Mouse (Mus musculus): ENCODE measurements around the gene Synj2bp. TPM values are rescaled to one million over a fixed set of nuclear protein-coding genes. Genes with fewer than 3 reads are reported as not detected.
A peak's percentile ranks its signal among the peaks of the same experiment; 100 is the strongest.

Gene Synj2bp
- total and polyA plus RNA-seq, 3 experiments = 14.7 to 19.3 TPM; not detected in 1

- 0 out of 2 replicates have a peak, but pooled peaks have one; percentile 12 for TF ChIP-seq ETS1 (IDR thresholded peaks at IDR 0.05; ENCODE audit: low read depth, low read length)
- no peak for TF ChIP-seq EP300 (IDR thresholded peaks at IDR 0.05; ENCODE audit: low read depth in 1 of 2, low read length in 2 of 2)
- no peak for TF ChIP-seq MYB (IDR thresholded peaks at IDR 0.05; ENCODE audit: low read depth, low read length)
- TF ChIP-seq KAT2A (conservative IDR thresholded peaks at IDR 0.05; ENCODE audit: low read depth, low read length) = peak; percentile 70; the same call in 1 of the 2 replicates
Observed at GRCm38 (mm10) chr12:81532316-81533028, at the start of gene Synj2bp, which contains the start of gene Gm20498 (continued).

- Histone ChIP-seq H3K27me3 (ENCODE audit: control insufficient read depth in 1 of 2, insufficient read depth in 2 of 2, low read length in 2 of 2) (no peaks in the 10 kb centered on the region), H3K27ac (ENCODE audit: control insufficient read depth, low read depth, low read length) (no peak within 1 kb of the TSS), H3K36me3 (ENCODE audit: control insufficient read depth in 1 of 2, insufficient read depth in 2 of 2, low read length in 2 of 2) (peaks cover under 1 to 7% of the 10 kb centered on the region in 2 experiments; a peak in 3 of 4 replicates), H3K9me3 (replicated peaks; ENCODE audit: insufficient read depth, low read length) (no peaks in the 10 kb centered on the region), H3K79me2 (ENCODE audit: control insufficient read depth, insufficient read depth, low read length, poor library complexity) (no peaks in the 10 kb centered on the region), H3K9ac (ENCODE audit: control insufficient read depth, low read depth, low read length, poor library complexity, severe bottlenecking) (no peak within 1 kb of the TSS), H3K4me1 (ENCODE audit: control insufficient read depth in 1 of 2, insufficient read depth in 2 of 2, low read length in 2 of 2) (0 out of 4 replicates have a peak, but pooled peaks cover 0 to 5% of the 10 kb centered on the region in 2 experiments), H3K4me3 (ENCODE audit: control insufficient read depth in 1 of 2, insufficient read depth in 1 of 2, low read depth in 2 of 2, low read length in 2 of 2) (no peak within 1 kb of the TSS)
- DNase-seq (ENCODE audit: low read depth, low spot score) = no peak
- TF ChIP-seq CHD2 (IDR thresholded peaks at IDR 0.05; ENCODE audit: low read length) = no peak
- no peak for TF ChIP-seq SIN3A (IDR thresholded peaks at IDR 0.05; ENCODE audit: low read length)
- no peak for TF ChIP-seq GATA1 (IDR thresholded peaks at IDR 0.05; ENCODE audit: low read depth, low read length)
- no peak for TF ChIP-seq POLR2AphosphoS5 (IDR thresholded peaks at IDR 0.05; ENCODE audit: borderline replicate concordance, low read depth, low read length)
Observed at GRCm38 (mm10) chr12:81568374-81568773, 35.7 kb upstream of the Synj2bp start, which contains the start of gene Adam21. Gene Adam21, minus strand, starts transcription at chr12:81568474.

- no peaks in the 10 kb centered on the region for H3K27me3 ChIP-seq (ENCODE audit: control insufficient read depth in 1 of 2, insufficient read depth in 2 of 2, low read length in 2 of 2)
- DNase-seq (ENCODE audit: low read depth, low spot score) = peak; percentile 12
- no peaks in the 10 kb centered on the region for H3K79me2 ChIP-seq (ENCODE audit: control insufficient read depth, insufficient read depth, low read length, poor library complexity)
Observed at GRCm38 (mm10) chr12:81567931-81568330, 35.2 kb upstream of the Synj2bp start.

GRCm38 (mm10) chr12:81564173-81564572 lies 31.5 kb upstream of the Synj2bp start:
- H3K4me3 ChIP-seq (ENCODE audit: control insufficient read depth in 1 of 2, insufficient read depth in 1 of 2, low read depth in 2 of 2, low read length in 2 of 2) = no peak overlapping the region
- no peak for TF ChIP-seq NELFE (IDR thresholded peaks at IDR 0.05; ENCODE audit: low read depth, low read length)
- no peak for TF ChIP-seq BHLHE40 (IDR thresholded peaks at IDR 0.05; ENCODE audit: borderline replicate concordance, low read depth, low read length)
- no peak for TF ChIP-seq EP300 (IDR thresholded peaks at IDR 0.05; ENCODE audit: low read depth in 1 of 2, low read length in 2 of 2)
- no peak for TF ChIP-seq RAD21 (IDR thresholded peaks at IDR 0.05; ENCODE audit: low read depth, low read length)
- TF ChIP-seq ZMIZ1 (IDR thresholded peaks at IDR 0.05; ENCODE audit: low read depth, low read length) = no peak
- no peak for TF ChIP-seq MEF2A (IDR thresholded peaks at IDR 0.05; ENCODE audit: extremely low read depth, insufficient replicate concordance, low read depth, low read length, poor library complexity, severe bottlenecking)
- no peak for TF ChIP-seq ZKSCAN1 (IDR thresholded peaks at IDR 0.05; ENCODE audit: low read depth, low read length)
- no peak for TF ChIP-seq CTCF (IDR thresholded peaks at IDR 0.05 in 2 of 3, conservative IDR thresholded peaks at IDR 0.05 in 1 of 3; ENCODE audit: control insufficient read depth in 1 of 3, insufficient read depth in 1 of 3, low read depth in 2 of 3, low read length in 3 of 3, poor library complexity in 1 of 3, severe bottlenecking in 1 of 3)
- TF ChIP-seq UBTF (IDR thresholded peaks at IDR 0.05; ENCODE audit: borderline replicate concordance, insufficient read depth, low read depth, low read length) = no peak
- no peak for TF ChIP-seq SIN3A (IDR thresholded peaks at IDR 0.05; ENCODE audit: low read length)
- TF ChIP-seq MXI1 (IDR thresholded peaks at IDR 0.05; ENCODE audit: low read depth, low read length) = no peak
- TF ChIP-seq SMC3 (IDR thresholded peaks at IDR 0.05; ENCODE audit: low read depth, low read length) = no peak
- TF ChIP-seq USF1 (IDR thresholded peaks at IDR 0.05; ENCODE audit: low read depth, low read length) = no peak
- TF ChIP-seq KAT2A (conservative IDR thresholded peaks at IDR 0.05; ENCODE audit: low read depth, low read length) = no peak

More at GRCm38 (mm10) chr12:81567931-81568330, 35.2 kb upstream of the Synj2bp start:
- no peak overlapping the region for H3K27ac ChIP-seq (ENCODE audit: control insufficient read depth, low read depth, low read length)
- peaks cover 0 to 7% of the 10 kb centered on the region in 2 experiments; a peak in 3 of 4 replicates for H3K36me3 ChIP-seq (ENCODE audit: control insufficient read depth in 1 of 2, insufficient read depth in 2 of 2, low read length in 2 of 2)
- no peaks in the 10 kb centered on the region for H3K9me3 ChIP-seq (replicated peaks; ENCODE audit: insufficient read depth, low read length)
- TF ChIP-seq ETS1 (IDR thresholded peaks at IDR 0.05; ENCODE audit: low read depth, low read length) (no peak), MYB (IDR thresholded peaks at IDR 0.05; ENCODE audit: low read depth, low read length) (peak; percentile 23; the same call in 1 of the 2 replicates), GATA1 (IDR thresholded peaks at IDR 0.05; ENCODE audit: low read depth, low read length) (peak; percentile 47), EP300 (IDR thresholded peaks at IDR 0.05; ENCODE audit: low read depth in 1 of 2, low read length in 2 of 2) (peak in 1 of 2 experiments; percentile 41; a peak in 1 of 4 replicates), TCF12 (IDR thresholded peaks at IDR 0.05; ENCODE audit: low read depth, low read length) (peak; percentile 31; the same call in 1 of the 2 replicates), ELF1 (IDR thresholded peaks at IDR 0.05; ENCODE audit: low read depth, low read length) (no peak)
- no peak overlapping the region for H3K9ac ChIP-seq (ENCODE audit: control insufficient read depth, low read depth, low read length, poor library complexity, severe bottlenecking)
- H3K4me3 ChIP-seq (ENCODE audit: control insufficient read depth in 1 of 2, insufficient read depth in 1 of 2, low read depth in 2 of 2, low read length in 2 of 2) = no peak overlapping the region
- 0 out of 4 replicates have a peak, but pooled peaks cover 0 to 5% of the 10 kb centered on the region in 2 experiments for H3K4me1 ChIP-seq (ENCODE audit: control insufficient read depth in 1 of 2, insufficient read depth in 2 of 2, low read length in 2 of 2)

More at GRCm38 (mm10) chr12:81564173-81564572, 31.5 kb upstream of the Synj2bp start:
- Histone ChIP-seq H3K27me3 (ENCODE audit: control insufficient read depth in 1 of 2, insufficient read depth in 2 of 2, low read length in 2 of 2) (no peaks in the 10 kb centered on the region), H3K9me3 (replicated peaks; ENCODE audit: insufficient read depth, low read length) (no peaks in the 10 kb centered on the region), H3K9ac (ENCODE audit: control insufficient read depth, low read depth, low read length, poor library complexity, severe bottlenecking) (no peak overlapping the region), H3K4me1 (ENCODE audit: control insufficient read depth in 1 of 2, insufficient read depth in 2 of 2, low read length in 2 of 2) (0 out of 4 replicates have a peak, but pooled peaks cover 0 to 5% of the 10 kb centered on the region in 2 experiments), H3K79me2 (ENCODE audit: control insufficient read depth, insufficient read depth, low read length, poor library complexity) (no peaks in the 10 kb centered on the region), H3K27ac (ENCODE audit: control insufficient read depth, low read depth, low read length) (no peak overlapping the region), H3K36me3 (ENCODE audit: control insufficient read depth in 1 of 2, insufficient read depth in 2 of 2, low read length in 2 of 2) (peaks cover 0 to 7% of the 10 kb centered on the region in 2 experiments; a peak in 2 of 4 replicates)
- no peak for DNase-seq (ENCODE audit: low read depth, low spot score)

Measured in MEL (cell line).